Mouse (Mus musculus) kidney, embryonic 15.5 days (tissue): ENCODE data around the gene Kti12. TPM values are rescaled to one million over a fixed set of nuclear protein-coding genes. Genes with fewer than 3 reads are reported as not detected.
A peak's percentile ranks its signal among the peaks of the same experiment; 100 is the strongest.

Experiments
- ATAC-seq: fragments of 200-750 bp; cut with Nextera tagmentation; replicated peaks from 2 replicates; pipeline ENCODE4 v1.8.0; 2017; ENCODE audit warnings: moderate TSS enrichment; ENCODE audit not compliant: low FRiP score
- H3K27ac ChIP-seq: fragments of 300-500 bp; sonication (generic); 2 replicates; pipeline ENCODE4 v1.5.1; 2015; ENCODE audit warnings: mild to moderate bottlenecking, inconsistent platforms
- H3K27me3 ChIP-seq: fragments of 300-500 bp; sonication (generic); 2 replicates; pipeline ENCODE4 v1.6.1; 2015; ENCODE audit warnings: inconsistent platforms
- H3K36me3 ChIP-seq: fragments of 300-500 bp; sonication (generic); 2 replicates; pipeline ENCODE4 v1.6.1; 2015; ENCODE audit warnings: inconsistent platforms
- H3K4me1 ChIP-seq: fragments of 300-500 bp; sonication (generic); 2 replicates; pipeline ENCODE4 v1.6.1; 2015; ENCODE audit warnings: inconsistent platforms
- H3K4me2 ChIP-seq: fragments of 300-500 bp; sonication (generic); 2 replicates; pipeline ENCODE4 v1.6.1; 2015; ENCODE audit warnings: moderate library complexity, mild to moderate bottlenecking, inconsistent platforms
- H3K4me3 ChIP-seq: fragments of 300-500 bp; sonication (generic); replicated peaks from 2 replicates; pipeline ENCODE4 v1.5.1; 2015; ENCODE audit warnings: mild to moderate bottlenecking, inconsistent platforms
- H3K9ac ChIP-seq: fragments of 300-500 bp; sonication (generic); 2 replicates; pipeline ENCODE4 v1.6.1; 2015; ENCODE audit warnings: mild to moderate bottlenecking, inconsistent platforms
- H3K9me3 ChIP-seq: fragments of 300-500 bp; sonication (generic); replicated peaks from 2 replicates; pipeline ENCODE4 v1.6.1; 2016; ENCODE audit warnings: inconsistent platforms
- WGBS: fragments of 180-500 bp; shearing (Covaris S2); methylation state at CpG from one replicate; pipeline ENCODE4 v1.1.7; 2015; ENCODE audit warnings: mixed read lengths; 5-methylcytosine and 5-hydroxymethylcytosine counted together
- polyA plus RNA-seq: library from polyadenylated mRNA; unstranded; fragments of >200 nt; fragmentation: Nextera tagmentation; extraction: Ambion mirVana; gene quantifications from 2 replicates; pipeline ENCODE4 v1.2.1, GENCODE M21; 2015

Kti12 gene
- polyA plus RNA-seq, 1 experiment from 2014 or later = 62.3 TPM

GRCm38 (mm10) chr4:108877901-108878300 is 30.3 kb downstream of the Kti12 start:
- no peak overlapping the region for H3K4me3 ChIP-seq
- H3K27me3 ChIP-seq = peaks cover 15% of the 10 kb centered on the region
- no peak for ATAC-seq
- H3K4me2 ChIP-seq = no peak overlapping the region
- H3K27ac ChIP-seq = no peak overlapping the region
- WGBS = 82% methylated on average over 6 of the region's 6 CpGs
- H3K36me3 ChIP-seq = no peaks in the 10 kb centered on the region
- H3K4me1 ChIP-seq = peaks cover 16% of the 10 kb centered on the region
- no peaks in the 10 kb centered on the region for H3K9me3 ChIP-seq
- H3K9ac ChIP-seq = no peak overlapping the region

GRCm38 (mm10) chr4:108878963-108879822 is 31.6 kb downstream of the Kti12 start, which contains the start of gene Rab3b:
Rab3b (plus strand) TSS chr4:108879063.
- H3K27ac ChIP-seq = no peak within 1 kb of the TSS
- no peaks in the 10 kb centered on the region for H3K9me3 ChIP-seq
- peaks cover 16% of the 10 kb centered on the region for H3K4me1 ChIP-seq
- H3K27me3 ChIP-seq = peaks cover 15% of the 10 kb centered on the region
- no peaks in the 10 kb centered on the region for H3K36me3 ChIP-seq
- ATAC-seq = peak; percentile 95
- peak within 1 kb of the TSS; percentile 60 for H3K4me3 ChIP-seq
- WGBS = under 1% methylated on average over 46 of the region's 46 CpGs
- H3K4me2 ChIP-seq = peak within 1 kb of the TSS; percentile 100
- peak within 1 kb of the TSS; percentile 56 for H3K9ac ChIP-seq

- H3K4me1 ChIP-seq = peaks cover 11% of the 10 kb centered on the region
- ATAC-seq = no peak
- no peak overlapping the region for H3K9ac ChIP-seq
Measured at GRCm38 (mm10) chr4:108883815-108884214, 36.2 kb downstream of the Kti12 start.

GRCm38 (mm10) chr4:108887456-108887855 is 39.9 kb downstream of the Kti12 start:
- 88% methylated on average over 4 of the region's 4 CpGs for WGBS
- H3K27ac ChIP-seq = no peak overlapping the region
- ATAC-seq = no peak

More at GRCm38 (mm10) chr4:108883815-108884214, 36.2 kb downstream of the Kti12 start:
- H3K4me2 ChIP-seq = no peak overlapping the region
- H3K4me3 ChIP-seq = no peak overlapping the region
- H3K27ac ChIP-seq = no peak overlapping the region
- H3K27me3 ChIP-seq = peaks cover 5% of the 10 kb centered on the region
- 69% methylated on average over 13 of the region's 13 CpGs for WGBS
- no peaks in the 10 kb centered on the region for H3K36me3 ChIP-seq
- no peaks in the 10 kb centered on the region for H3K9me3 ChIP-seq

GRCm38 (mm10) chr4:108890876-108891275 is 43.3 kb downstream of the Kti12 start:
- no peaks in the 10 kb centered on the region for H3K9me3 ChIP-seq
- H3K4me2 ChIP-seq = no peak overlapping the region
- no peaks in the 10 kb centered on the region for H3K27me3 ChIP-seq
- no peaks in the 10 kb centered on the region for H3K36me3 ChIP-seq
- no peak for ATAC-seq
- H3K4me3 ChIP-seq = no peak overlapping the region
- H3K4me1 ChIP-seq = no peaks in the 10 kb centered on the region
- no peak overlapping the region for H3K9ac ChIP-seq
- WGBS = 86% methylated on average over 6 of the region's 6 CpGs
- no peak overlapping the region for H3K27ac ChIP-seq

More at GRCm38 (mm10) chr4:108887456-108887855, 39.9 kb downstream of the Kti12 start:
- H3K27me3 ChIP-seq = no peaks in the 10 kb centered on the region
- H3K9me3 ChIP-seq = no peaks in the 10 kb centered on the region
- H3K4me1 ChIP-seq = no peaks in the 10 kb centered on the region
- no peak overlapping the region for H3K4me2 ChIP-seq
- H3K9ac ChIP-seq = no peak overlapping the region
- no peak overlapping the region for H3K4me3 ChIP-seq
- H3K36me3 ChIP-seq = no peaks in the 10 kb centered on the region

Other genes with a start within 250 kb of the Kti12 start
- 29.2 and 32.3 TPM in 2 replicates for gene Cc2d1b, start 227.8 kb upstream of the Kti12 start, polyA plus RNA-seq
- 1.2 and 1.4 TPM in 2 replicates for gene 3110021N24Rik, start 128.1 kb upstream of the Kti12 start, polyA plus RNA-seq
- 4.7 and 6.1 TPM in 2 replicates for gene Zfyve9, start 67.0 kb upstream of the Kti12 start, polyA plus RNA-seq
- gene Btf3l4, start 14.2 kb upstream of the Kti12 start, polyA plus RNA-seq = 162 and 177 TPM in 2 replicates
- 111 and 112 TPM in 2 replicates for gene Txndc12, start 13.2 kb upstream of the Kti12 start, polyA plus RNA-seq
- 1.1 and 1.6 TPM in 2 replicates for gene A730015C16Rik, start 834 bp downstream of the Kti12 start, polyA plus RNA-seq
- 23.9 and 28.8 TPM in 2 replicates for gene Rab3b, start 31.3 kb downstream of the Kti12 start, polyA plus RNA-seq
- 65.9 and 71.8 TPM in 2 replicates for gene Nrd1, start 152.9 kb downstream of the Kti12 start, polyA plus RNA-seq